Mouse (Mus musculus) liver, embryonic 14.5 days (tissue): ENCODE measurements at regions not wholly inside any gene's neighbourhood (a gene's known extent, or its start where the extent isn't known, plus 50 kb on each side); places are given as distances from the start of the nearest gene placed in this dataset.

Experiments used
- CTCF ChIP-seq: IDR thresholded peaks from 2 replicates; pipeline ENCODE4 v1.5.1; 2016; ENCODE audit warnings: antibody characterized with exemption, low read depth, control low read depth
- EP300 ChIP-seq: IDR thresholded peaks from 2 replicates; pipeline ENCODE4 v1.6.1; 2016; ENCODE audit warnings: antibody characterized with exemption, low read depth

- TF ChIP-seq CTCF (no peak), EP300 (no peak)
Observed at GRCm38 (mm10) chr2:159501039-159501438, 706.4 kb downstream of the Dhx35 start.
